Mouse (Mus musculus) right cerebral cortex, postnatal 14 days (tissue): ENCODE measurements at regions not wholly inside any gene's neighbourhood (a gene's known extent, or its start where the extent isn't known, plus 50 kb on each side); places are given as distances from the start of the nearest gene placed in this dataset.

ENCODE experiments used
- DNase-seq: peaks from one replicate; pipeline ENCODE4 v3.0.0; 2022

DNA sequence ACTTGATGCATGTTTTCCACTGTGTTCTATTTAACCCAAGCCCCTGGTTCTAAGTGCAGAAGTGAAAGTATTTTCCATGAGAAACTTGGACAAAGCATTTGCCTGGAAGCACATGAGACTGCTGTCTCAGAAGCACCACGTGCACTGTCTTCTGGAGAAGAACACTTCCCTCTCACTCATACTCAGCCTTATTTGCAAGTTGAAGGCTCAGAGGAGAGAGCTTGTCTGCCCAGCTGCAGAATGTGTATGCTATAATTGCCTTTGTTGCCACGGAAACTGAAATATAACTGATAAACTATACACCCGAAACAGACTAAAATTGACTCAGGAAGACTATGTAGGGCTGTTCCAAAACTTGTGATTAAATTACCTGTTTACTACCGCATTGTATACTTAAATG is 3230.3 kb downstream of the 9330182O14Rik start:
- peak; percentile 3 for DNase-seq

DNA sequence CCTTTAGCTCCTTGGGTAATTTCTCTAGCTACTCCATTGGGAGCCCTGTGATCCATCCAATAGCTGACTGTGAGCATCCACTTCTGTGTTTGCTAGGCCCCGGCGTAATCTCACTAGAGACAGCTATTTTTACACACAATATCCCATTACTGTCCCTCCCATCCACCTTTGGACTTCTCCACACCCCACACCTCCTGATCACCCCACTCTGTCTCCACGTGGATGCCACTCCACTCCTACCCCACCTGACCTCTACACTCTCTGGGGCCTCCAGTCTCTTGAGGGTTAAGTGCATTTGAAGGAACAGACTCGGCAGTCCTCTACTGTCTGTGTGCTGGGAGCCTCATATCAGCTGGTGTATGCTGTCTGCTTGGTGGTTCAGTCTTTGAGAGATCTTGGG is 3238.9 kb downstream of the 9330182O14Rik start:
- no peak for DNase-seq

DNA sequence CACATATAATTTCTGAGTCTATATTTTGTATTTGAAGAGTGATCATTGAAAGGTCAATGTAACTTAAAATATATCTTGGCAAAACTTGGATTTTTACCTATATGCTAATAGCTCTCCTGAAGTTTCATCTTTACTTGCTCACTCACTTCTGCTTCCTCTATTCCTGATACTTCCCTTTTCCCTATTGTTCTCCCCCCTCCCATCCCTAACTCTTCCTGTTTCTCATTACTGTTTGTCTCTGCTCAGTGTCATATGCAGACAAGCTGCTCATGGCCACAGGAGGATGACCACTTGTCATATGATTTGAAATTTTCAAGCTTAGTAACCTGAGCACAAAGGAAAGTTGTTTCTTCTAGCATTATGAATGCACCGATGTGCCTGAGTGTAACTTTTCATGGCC is 3248.2 kb downstream of the 9330182O14Rik start:
- no peak for DNase-seq

DNA sequence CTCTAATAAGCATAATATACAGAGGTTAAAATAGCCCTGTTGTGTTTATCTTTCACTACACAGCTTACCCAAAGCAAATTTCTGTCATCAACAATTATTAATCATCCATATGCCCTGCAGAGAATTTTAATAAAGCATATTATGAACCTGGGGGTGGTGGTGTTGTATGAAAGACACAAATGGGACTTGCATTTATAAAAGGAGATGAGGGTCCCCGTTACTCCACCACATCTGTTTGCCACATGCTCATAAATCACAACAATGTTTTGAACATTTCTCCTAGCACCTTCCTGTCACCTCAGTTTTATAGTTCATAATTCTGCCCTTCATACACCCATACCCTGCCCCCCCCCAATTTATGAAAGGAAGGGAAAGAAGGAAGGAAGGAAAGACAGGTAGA is 3265.7 kb downstream of the 9330182O14Rik start:
- no peak for DNase-seq

DNA sequence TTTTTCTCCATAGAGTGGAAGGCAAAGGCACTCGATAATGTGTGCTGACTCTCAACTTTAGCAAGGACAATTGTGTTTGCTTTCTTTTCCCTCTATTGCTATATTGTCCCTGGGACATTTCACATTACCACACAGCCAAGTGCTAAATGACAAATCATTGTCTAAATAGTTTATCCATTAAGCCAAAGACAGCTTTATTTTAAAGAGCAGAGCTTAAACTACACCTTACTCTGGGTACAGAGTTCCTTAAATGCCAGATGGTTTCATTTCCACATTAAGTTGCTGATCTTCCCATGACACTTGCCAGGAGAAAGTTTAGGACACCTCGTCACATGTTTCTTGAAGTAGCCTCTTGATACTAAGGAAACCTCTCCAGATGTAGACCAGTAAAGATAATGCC is 3269.4 kb downstream of the 9330182O14Rik start:
- DNase-seq = no peak
